Mouse (Mus musculus): ENCODE measurements at regions not wholly inside any gene's neighbourhood (a gene's known extent, or its start where the extent isn't known, plus 50 kb on each side); places are given as distances from the start of the nearest gene placed in this dataset.

DNA sequence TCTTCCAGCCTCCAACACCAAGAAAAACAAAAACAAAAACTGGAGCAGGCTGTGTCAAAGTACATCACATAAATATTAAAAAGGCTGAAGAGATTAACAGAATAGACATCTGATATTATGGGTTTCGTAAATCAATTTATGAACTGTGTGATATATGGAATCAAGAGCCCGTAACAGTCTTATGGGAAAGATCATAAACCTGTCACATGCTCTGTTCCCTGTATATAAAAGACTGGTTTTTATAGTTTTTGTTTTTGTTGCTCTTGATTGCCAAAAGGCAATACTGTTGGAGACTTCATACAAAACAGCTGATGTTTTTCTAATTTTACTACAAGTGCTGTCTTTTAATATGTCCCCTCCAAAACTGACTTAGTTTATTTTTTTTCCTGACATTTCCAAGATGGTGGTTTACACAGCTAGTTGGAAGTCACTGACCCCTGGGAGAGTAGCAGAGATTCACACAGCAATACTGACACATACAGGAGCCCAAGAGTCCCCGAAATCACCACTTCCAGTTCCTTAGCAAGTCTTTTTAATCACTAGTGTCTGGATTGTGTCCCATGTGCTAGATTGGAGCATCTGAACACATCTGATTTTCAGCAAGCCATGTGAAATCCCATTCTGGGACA lies 303.1 kb upstream of the Rag2 start:
- DNase-seq (ENCODE audit: low spot score in 2 of 2): no peak
- intact Hi-C loops (cut with DNase I): no loop called here

DNA sequence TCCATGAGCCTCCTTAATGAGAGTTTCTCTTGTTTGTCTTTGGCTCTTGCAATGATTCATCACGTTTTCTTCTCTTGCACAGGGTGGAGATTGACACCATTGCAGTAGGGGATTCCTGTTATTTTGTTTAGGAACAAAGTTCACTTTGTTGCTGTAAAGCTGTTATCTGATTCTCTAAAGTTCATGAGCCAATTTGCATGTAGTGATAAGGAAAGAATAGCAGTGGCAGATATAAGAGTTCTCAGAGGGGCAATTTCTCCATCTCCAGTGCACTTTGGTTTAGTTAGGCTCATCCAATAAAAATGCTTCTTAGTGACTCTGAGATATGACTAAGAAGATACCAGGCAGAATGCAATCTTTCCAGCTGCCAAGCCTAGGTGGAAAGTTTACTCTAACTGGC lies 267.8 kb upstream of the Rag2 start:
- no peak for DNase-seq (ENCODE audit: low spot score in 2 of 2)
- intact Hi-C loops (cut with DNase I): no loop called here

DNA sequence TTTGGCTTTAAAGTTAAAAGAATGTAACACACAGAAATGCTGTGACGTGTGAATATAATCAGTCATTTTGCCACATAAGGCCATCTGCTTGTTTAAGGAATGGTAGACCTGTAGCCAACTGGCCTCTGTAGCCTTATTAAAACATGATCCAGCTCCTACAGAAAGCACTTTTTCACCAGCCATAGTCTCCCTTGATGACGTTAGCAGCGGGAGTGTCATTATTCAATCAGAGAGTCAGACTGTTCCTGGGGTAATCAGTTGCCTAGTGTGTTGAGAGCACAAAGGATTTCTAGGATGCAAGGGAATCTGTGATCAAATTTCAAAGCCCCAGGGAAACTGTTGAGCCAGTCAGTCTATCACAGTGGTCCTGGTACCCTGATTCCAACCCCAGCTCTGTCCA lies 260.3 kb upstream of the Rag2 start:
- intact Hi-C loops (cut with DNase I): no loop called here

DNA sequence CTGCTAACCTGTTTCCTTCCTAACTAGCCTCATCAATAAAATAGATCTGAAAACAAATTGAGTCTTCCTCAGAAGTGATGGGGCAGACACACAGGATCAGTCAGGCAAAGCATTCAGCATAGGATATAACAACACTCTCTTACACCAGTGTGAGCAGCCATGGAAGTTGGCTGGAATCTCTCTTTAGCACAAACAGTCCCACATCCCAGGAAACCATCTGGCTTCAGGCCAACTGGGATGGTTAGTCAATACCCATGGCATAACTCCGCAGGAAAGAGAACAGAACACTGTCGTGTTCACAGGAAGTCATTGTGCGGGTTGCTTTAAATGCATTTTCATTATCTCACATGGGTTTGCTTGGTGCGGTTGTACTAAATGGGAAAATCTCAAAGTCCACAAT lies 256.2 kb upstream of the Rag2 start:
- no peak for DNase-seq (ENCODE audit: low spot score in 2 of 2)
- intact Hi-C loops (cut with DNase I): no loop called here

More for the DNA sequence above, 260.3 kb upstream of the Rag2 start:
- no peak for DNase-seq (ENCODE audit: low spot score in 2 of 2)

DNA sequence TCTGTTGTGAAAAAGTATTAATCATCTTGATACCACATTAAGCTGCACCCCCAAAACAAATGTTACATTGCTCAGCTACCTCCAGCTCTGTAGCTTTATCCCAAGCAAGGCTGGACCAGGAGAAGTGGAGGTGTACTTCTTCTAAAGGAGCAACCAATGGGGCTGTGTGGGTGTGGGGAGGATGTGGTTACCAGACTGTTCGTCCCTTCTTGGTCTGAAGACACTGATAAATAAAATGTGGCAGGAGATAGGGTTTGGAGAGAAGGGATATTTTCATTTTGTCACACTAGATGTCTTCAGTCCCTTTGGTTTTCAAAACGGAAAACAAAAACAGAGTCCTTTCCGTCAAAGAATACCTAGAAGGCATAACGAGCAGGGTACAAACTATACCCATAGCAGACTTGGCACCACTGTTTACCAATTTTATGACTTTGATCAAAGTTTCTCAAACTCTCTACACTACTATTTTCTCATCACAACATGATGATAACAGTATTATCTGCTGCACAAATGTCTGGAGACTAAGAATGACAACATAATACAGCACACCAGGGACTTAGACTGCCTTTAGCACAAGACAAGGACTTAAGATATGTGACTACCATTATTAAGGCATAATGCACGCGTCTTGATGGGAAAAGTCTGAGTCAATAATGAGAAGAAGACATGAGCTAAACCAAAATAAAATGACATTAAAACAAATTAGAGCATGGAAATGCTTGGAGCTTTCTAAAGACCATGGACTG lies 253.4 kb upstream of the Rag2 start:
- no peak for DNase-seq (ENCODE audit: low spot score in 2 of 2)
- intact Hi-C loops (cut with DNase I): no loop called here

DNA sequence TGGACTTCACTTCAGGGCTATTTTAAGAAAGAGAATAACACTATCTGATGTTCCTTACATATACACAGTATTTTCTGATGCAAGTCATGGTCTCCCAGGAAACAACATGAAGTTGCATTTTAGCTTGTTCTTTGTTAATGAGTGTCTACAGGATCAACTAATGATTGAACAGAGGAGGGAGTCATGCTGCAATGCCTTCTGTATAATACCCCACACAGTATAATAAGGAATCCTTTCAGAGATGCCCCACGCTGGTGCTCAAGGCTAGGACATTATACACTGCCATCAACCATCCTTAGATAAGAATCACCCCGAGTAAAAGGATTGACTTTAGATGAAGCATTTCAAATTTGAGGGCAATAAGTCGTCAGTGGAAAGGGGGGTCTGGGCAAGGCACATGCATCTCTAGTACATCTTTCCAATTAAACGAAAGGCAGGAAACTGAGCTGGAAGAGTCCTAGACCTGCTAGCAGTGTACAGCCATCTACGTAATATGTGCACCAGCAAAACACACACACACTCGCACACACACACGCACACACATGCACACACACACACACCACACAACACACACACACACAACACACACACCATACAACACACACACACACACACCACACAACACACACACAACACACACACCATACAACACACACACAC lies 252.6 kb upstream of the Rag2 start:
- intact Hi-C loops (cut with DNase I): no loop called here
- DNase-seq (ENCODE audit: low spot score in 2 of 2): no peak

DNA sequence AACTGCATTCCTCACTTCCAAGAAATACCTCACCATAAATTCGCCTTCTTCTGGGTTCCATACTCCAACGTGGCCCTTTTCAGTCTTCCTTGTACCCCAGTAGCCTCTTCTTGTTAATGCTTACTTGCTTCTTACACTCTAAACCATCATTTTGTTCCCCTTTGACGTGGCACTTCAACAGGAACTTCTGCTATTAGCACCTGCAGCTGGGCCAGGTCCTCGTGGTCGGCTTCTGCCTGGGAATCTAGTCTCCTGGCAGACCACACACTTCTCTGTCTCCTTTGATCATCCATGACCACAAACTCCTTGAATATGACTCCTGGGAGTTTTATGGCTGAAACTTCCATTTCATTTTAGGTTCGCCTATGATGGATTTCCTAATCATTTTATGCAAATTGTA lies 243.9 kb upstream of the Rag2 start:
- intact Hi-C loops (cut with DNase I): no loop called here
- no peak for DNase-seq (ENCODE audit: low spot score in 2 of 2)

DNA sequence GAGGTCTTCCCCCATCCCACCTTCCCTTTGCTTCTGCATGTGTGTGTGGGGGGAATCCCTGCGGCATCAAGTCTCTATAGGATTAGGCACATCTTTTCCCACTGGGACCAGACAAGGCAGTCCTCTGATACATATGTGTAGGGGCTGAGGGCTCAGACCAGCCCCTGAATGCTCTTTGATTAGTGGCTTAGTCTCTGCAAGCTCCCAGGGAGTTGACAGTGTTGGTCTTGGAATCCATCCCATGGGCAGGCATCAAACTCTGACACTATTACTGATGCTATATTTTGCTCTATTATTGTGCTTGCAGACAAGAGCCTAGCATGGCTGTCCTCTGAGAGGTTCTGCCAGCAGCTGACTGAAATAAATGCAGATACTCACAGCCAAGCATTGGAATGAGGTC lies 209.5 kb upstream of the Rag2 start:
- DNase-seq (ENCODE audit: low spot score in 2 of 2): no peak
- intact Hi-C loops (cut with DNase I): no loop called here

DNA sequence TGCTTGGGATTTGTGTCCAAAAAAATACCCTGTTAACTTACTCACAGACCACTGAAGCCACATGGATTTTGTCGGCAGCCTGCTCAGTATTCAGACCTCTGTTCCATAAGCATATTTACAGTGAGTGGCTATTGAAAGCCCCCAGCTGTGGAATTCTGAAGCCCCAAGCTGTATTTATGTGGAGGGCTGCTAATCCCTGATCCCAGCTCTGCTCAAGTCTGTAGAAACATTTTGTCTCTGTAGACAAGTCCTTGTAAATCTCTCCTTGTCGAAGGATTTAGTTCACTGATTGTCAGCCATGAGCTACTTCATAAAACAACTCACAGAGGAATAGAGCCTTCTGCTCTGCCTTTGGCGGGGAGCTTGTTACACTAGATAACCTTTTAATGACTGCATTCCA lies 207.8 kb upstream of the Rag2 start:
- intact Hi-C loops (cut with DNase I): no loop called here
- DNase-seq (ENCODE audit: low spot score in 2 of 2): no peak

DNA sequence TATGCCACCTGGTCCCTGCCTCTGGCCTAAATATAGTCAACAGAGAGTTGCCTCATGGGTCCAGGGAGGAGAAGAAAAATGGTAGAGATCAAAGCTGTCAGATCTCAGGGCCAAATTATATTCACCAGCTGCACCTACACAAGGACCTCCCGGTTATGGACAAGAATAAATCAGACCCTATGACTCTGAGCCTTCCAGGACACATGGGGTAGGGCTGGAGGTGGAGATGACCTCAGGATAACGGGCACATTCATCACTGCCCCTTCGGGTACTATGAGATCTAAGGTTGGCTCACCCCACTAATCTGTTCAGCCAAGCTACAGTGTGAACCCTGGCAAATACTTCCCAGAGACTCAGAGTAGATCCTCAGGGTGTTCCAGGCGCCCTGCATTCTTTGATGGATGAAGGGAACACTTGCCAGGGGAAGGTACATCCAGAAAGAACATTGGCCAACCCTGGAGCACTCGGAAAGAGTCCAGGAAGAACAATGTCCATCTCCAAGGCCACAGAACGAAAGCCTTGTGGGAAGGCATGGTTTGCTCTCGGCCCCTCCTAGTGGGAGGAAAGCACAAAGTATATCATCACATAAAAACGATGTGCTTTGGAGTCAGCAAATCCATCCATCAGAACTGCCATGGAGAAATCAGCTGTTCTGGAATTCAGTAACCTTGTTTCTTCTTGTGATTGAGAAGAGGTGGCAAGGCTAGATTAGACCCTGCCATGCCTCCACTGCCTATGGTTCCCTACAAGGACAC lies 191.2 kb upstream of the Rag2 start:
- DNase-seq (ENCODE audit: low spot score in 2 of 2): no peak
- intact Hi-C loops (cut with DNase I): no loop called here

DNA sequence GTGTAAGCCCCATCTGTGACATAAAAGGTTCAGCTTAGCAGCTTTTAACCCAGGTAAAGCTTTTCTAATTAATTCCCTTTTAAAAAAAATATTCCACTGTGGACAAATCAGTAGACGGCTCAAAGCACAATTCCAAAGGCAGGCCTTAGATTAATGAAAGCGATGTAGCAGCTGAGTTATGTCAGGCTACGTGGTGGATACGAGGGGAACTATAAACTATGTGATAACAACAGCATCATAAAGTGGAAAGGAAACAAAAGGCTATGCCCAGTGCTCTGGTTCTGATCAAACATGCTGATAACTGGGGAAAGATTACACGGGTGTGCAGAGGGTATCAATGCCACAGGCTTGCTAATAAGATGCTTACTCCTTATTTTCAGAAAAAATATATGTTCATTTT lies 184.3 kb upstream of the Rag2 start:
- DNase-seq (ENCODE audit: low spot score in 2 of 2): no peak
- intact Hi-C loops (cut with DNase I): no loop called here

DNA sequence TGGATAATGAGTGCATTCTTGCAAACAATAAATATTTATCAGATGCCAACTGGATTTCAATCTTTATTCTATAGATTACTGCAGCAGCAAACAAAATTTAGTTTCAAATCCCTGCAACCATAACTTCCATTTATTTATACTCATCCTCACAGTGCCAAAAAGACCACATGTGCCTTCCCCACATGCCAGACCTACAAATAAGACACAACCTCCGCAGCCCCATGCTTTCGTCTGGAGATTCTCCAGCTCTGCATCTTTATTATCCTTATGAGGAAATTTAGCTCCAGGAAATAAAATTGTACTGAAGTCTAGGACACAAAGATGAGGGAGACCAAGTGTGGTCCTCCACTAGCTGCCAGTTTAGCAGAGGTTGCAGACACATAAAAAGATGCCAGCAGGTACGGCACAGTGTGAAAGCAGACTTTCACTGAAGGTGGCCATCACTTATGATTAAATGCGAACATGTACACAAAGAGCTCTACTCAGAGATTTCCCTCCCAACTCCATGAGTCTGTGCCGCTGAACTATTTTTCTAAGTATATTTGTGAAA lies 183.4 kb upstream of the Rag2 start:
- intact Hi-C loops (cut with DNase I): no loop called here
- DNase-seq (ENCODE audit: low spot score in 2 of 2): peak; percentile 25 to 32

DNA sequence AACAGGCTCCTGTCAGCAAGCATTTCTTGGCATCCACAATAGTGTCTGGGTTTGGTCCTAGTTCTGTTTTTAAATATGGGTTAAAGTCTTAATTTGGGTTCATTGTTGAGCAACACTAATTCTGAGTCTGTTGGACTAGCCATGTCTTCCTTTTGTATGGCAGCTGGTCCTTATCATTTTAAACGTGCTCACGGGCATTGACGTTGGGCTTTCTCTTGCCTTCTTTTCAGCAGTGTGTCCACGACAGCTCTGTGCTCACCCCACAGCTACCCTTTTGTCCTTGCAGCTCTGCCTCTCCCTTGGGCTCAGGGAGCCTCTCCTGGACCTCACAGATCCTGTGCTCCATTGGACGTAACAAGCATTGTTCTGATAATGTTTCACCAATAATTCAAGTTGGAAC lies 168.9 kb upstream of the Rag2 start:
- intact Hi-C loops (cut with DNase I): no loop called here
- no peak for DNase-seq (ENCODE audit: low spot score in 2 of 2)

DNA sequence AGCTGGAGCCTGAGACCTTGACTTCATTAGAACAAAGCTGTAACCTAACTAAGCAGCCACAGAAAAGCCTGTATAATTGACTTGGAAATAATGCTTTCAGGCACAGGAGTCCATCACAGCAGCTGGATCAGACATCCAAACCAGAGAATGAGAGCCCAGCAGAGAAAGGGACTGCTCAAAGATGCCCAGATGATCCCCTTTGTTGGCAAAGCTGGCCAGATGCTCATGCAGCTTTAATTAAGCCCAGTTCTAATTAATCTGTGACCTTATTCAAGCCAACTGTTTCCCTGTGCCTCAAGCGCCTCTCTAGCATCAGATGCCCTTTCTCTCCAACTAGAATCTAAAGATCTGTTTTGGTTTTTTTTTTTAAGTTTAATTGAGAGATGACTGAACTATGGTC lies 165.6 kb upstream of the Rag2 start:
- DNase-seq (ENCODE audit: low spot score in 2 of 2): no peak
- intact Hi-C loops (cut with DNase I): no loop called here

DNA sequence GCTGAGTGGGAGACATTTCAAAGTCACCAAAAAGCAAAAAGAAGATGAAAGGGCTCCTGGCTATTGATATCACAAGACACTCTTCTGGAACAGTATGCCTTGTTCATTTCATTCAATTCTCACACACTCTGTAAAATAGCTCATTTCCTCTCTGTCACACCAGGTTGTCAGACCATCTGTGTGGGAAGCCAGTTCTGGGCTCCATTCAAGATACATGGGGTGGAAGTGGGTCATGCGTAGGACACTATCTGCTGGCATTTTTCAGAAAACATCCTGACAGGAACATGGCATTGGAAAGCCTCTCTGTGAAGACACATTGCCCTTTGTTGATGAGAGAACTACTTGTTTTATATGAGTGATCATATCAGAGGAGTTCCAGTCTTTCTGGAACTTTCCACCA lies 162.1 kb upstream of the Rag2 start:
- intact Hi-C loops (cut with DNase I): no loop called here
- peak in 1 of 2 experiments; percentile 14 for DNase-seq (ENCODE audit: low spot score in 2 of 2)

DNA sequence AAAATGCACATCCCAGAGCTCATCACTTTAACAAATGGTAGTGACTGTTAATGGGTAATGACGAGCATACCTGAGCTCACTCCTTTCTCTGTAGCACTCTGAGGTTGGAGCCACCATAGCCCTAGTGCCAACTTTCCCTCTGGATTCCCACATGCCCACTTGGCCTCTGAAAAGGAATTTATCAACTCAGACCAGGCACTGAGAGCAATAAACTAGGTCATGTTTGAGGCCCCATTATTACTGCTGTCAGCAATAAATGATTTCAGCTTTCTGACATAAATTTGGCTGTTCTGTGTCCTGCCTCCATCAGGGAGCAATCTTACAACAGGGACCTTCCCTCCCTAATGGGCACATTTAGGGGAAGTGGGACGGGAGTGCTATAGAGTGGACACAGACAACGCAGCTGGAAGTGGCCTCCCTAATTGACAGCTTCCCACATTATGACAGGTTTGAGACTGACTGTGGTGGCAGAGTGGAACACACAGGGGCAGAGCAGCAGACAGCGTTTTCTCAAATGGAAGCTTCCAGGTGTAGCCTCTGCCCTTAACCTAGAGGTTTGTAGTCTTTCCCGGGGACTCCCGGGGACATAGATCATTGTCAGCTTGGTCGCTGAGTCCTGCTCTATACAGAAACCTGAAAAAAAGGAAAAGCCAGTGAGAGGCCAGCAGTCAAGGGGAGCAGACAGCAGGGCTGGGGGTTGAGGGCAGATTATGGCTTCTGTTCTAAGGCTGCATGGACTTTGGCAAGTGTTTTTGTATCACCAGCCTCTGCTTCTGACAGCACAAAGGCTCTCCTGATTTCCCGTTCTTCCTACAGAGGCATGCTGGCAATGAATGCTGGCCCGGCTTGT lies 160.0 kb upstream of the Rag2 start:
- intact Hi-C loops (cut with DNase I): no loop called here
- DNase-seq (ENCODE audit: low spot score in 2 of 2): no peak

DNA sequence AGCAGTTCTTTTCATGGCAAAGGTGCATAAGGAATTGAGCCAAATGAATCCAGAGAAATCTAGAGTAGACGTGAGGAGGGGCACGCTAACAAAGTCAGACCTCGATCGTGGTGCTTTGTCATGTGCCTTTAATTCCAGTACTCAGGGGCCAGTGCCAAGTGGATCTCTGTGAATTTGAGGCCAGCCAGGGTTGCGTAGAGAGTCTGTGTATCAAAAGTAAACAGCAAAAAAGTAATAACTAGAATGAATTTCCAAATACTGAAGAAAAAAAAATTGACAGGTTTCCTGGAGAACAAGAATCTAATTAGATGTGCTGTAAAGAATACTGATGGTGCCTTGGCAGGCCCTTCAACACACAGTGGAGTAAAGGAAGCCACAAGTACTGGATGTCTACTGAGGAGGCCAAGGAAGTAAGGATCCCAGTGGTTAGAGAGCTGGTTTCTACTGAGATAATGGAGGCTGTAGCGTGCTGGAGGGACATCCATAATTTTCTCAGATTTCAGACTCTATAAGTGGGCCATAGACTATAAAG lies 153.9 kb upstream of the Rag2 start:
- no peak for DNase-seq (ENCODE audit: low spot score in 2 of 2)
- intact Hi-C loops (cut with DNase I): loop anchor here (5.0 kb wide), 1 partner anchor 182 kb away; no protein-coding TSS in a partner anchor

DNA sequence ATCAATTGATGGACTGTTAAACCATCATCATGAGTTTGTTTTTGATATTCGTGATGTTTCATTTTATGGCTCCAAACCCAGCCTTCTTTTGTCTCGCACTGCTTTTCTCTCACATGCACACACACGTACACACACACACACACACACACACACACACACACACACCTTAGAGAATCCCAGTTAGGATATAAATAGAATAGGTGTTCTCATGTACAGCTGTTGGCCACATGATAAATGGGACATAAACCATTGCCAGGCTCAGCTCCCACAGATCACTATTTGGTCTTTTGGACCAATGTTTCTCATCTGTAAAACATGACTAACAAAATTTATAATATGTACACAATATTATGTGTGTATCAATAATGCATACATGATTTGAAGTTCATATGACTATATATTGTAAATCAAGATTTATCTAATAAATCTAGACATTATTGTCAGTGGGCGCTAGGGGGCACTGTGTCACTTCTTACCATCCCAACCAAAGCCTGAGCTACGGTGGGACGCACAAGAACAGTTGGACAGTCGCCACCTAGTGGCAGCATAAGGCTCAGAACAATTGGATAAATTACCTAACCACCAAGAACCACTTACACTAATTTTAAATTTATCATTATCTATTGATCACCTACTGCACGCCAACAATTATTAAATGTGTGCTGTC lies 151.9 kb upstream of the Rag2 start:
- DNase-seq (ENCODE audit: low spot score in 2 of 2): peak; percentile 55 to 60
- intact Hi-C loops (cut with DNase I): loop anchor here (5.0 kb wide), 1 partner anchor 180 kb away; no protein-coding TSS in a partner anchor

Data from left cerebral cortex, postnatal 36 days (tissue).